Mouse (Mus musculus): ENCODE results near the gene Cherp. TPM values are rescaled to one million over a fixed set of nuclear protein-coding genes. Genes with fewer than 3 reads are reported as not detected.

Cherp gene
- 24.6 and 44.4 TPM in 2 replicates for polyA plus RNA-seq (2012; rRNA removed)

- peak; percentile 71 for DNase-seq (ENCODE audit: low read depth)
These were observed at the start of gene Cherp for GRCm38 (mm10) chr8:72474826-72475546. Gene Cherp, minus strand, starts transcription at chr8:72475226.

GRCm38 (mm10) chr8:72521888-72522287 is 46.9 kb upstream of the Cherp start:
- no peak for DNase-seq (ENCODE audit: low read depth)

- DNase-seq (ENCODE audit: low read depth) = no peak
These were observed 42.5 kb upstream of the Cherp start for GRCm38 (mm10) chr8:72517421-72517988.

- DNase-seq (ENCODE audit: low read depth) = no peak
These were observed 38.1 kb upstream of the Cherp start for GRCm38 (mm10) chr8:72513158-72513557.

- DNase-seq (ENCODE audit: low read depth) = no peak
These were observed 37.6 kb upstream of the Cherp start for GRCm38 (mm10) chr8:72512648-72513047.

GRCm38 (mm10) chr8:72507505-72507904 is 32.5 kb upstream of the Cherp start:
- DNase-seq (ENCODE audit: low read depth) = no peak

- DNase-seq (ENCODE audit: low read depth) = no peak
These were observed 29.8 kb upstream of the Cherp start for GRCm38 (mm10) chr8:72504637-72505314.

GRCm38 (mm10) chr8:72504137-72504536 is 29.1 kb upstream of the Cherp start:
- DNase-seq (ENCODE audit: low read depth) = no peak

- DNase-seq (ENCODE audit: low read depth) = no peak
These were observed 25.5 kb upstream of the Cherp start for GRCm38 (mm10) chr8:72500521-72500931.

- no peak for DNase-seq (ENCODE audit: low read depth)
These were observed 24.7 kb upstream of the Cherp start for GRCm38 (mm10) chr8:72499521-72500284.

- no peak for DNase-seq (ENCODE audit: low read depth)
These were observed 23.5 kb upstream of the Cherp start for GRCm38 (mm10) chr8:72498527-72498926.

GRCm38 (mm10) chr8:72497911-72498310 is 22.9 kb upstream of the Cherp start:
- no peak for DNase-seq (ENCODE audit: low read depth)

GRCm38 (mm10) chr8:72496217-72496616 is 21.2 kb upstream of the Cherp start:
- no peak for DNase-seq (ENCODE audit: low read depth)

GRCm38 (mm10) chr8:72495411-72496111 is 20.5 kb upstream of the Cherp start:
- DNase-seq (ENCODE audit: low read depth) = no peak

- no peak for DNase-seq (ENCODE audit: low read depth)
These were observed 18.4 kb upstream of the Cherp start for GRCm38 (mm10) chr8:72493381-72493780.

- DNase-seq (ENCODE audit: low read depth) = peak; percentile 79
These were observed 17.6 kb upstream of the Cherp start for GRCm38 (mm10) chr8:72492622-72493081.

GRCm38 (mm10) chr8:72491680-72492621 is 16.9 kb upstream of the Cherp start, which contains the start of gene Slc35e1:
Gene Slc35e1, minus strand, starts transcription at chr8:72492614.
- DNase-seq (ENCODE audit: low read depth) = no peak

- no peak for DNase-seq (ENCODE audit: low read depth)
These were observed 16.0 kb upstream of the Cherp start for GRCm38 (mm10) chr8:72491017-72491416.

GRCm38 (mm10) chr8:72487014-72487413 is 12.0 kb upstream of the Cherp start:
- DNase-seq (ENCODE audit: low read depth) = no peak
